Mouse (Mus musculus) myocyte (in vitro differentiated cells): ENCODE measurements around the gene Olfr998.

Experiments used
- CEBPB ChIP-seq: IDR thresholded peaks from 2 replicates; pipeline ENCODE4 v1.6.1; 2011; ENCODE audit warnings: mild to moderate bottlenecking, moderate library complexity; ENCODE audit not compliant: poor library complexity, insufficient read depth, severe bottlenecking
- E2F4 ChIP-seq: IDR thresholded peaks from one replicate; pipeline ENCODE4 v1.6.1; 2011; ENCODE audit warnings: mild to moderate bottlenecking, control low read depth, moderate library complexity; ENCODE audit not compliant: insufficient read depth
- MAX ChIP-seq: IDR thresholded peaks from one replicate; pipeline ENCODE4 v1.6.1; 2011; ENCODE audit warnings: low read depth, mild to moderate bottlenecking, control low read depth
- MYOG ChIP-seq, 3 experiments: IDR thresholded peaks; one replicate each; pipeline ENCODE4 v1.6.1; 2011; ENCODE audit warnings: control low read depth in 2 of 3, low read depth in 2 of 3, mild to moderate bottlenecking in 2 of 3; ENCODE audit not compliant: insufficient read length in 2 of 3, control insufficient read depth in 1 of 3, insufficient read depth in 1 of 3
- POLR2A ChIP-seq: IDR thresholded peaks from one replicate; pipeline ENCODE4 v1.6.1; 2011; ENCODE audit warnings: low read depth, mild to moderate bottlenecking, control low read depth, moderate library complexity; ENCODE audit not compliant: insufficient read length
- POLR2AphosphoS2 ChIP-seq: IDR thresholded peaks from one replicate; pipeline ENCODE4 v1.6.1; 2011; ENCODE audit warnings: low read depth, control low read depth; ENCODE audit not compliant: insufficient read length
- REST ChIP-seq: IDR thresholded peaks from one replicate; pipeline ENCODE4 v1.6.1; 2011; ENCODE audit warnings: mild to moderate bottlenecking, control low read depth, moderate library complexity; ENCODE audit not compliant: insufficient read depth, insufficient read length
- SRF ChIP-seq: IDR thresholded peaks from one replicate; pipeline ENCODE4 v1.6.1; 2011; ENCODE audit warnings: low read depth; ENCODE audit not compliant: control insufficient read depth, insufficient read length
- TCF12 ChIP-seq: IDR thresholded peaks from one replicate; pipeline ENCODE4 v1.6.1; 2011; ENCODE audit warnings: mild to moderate bottlenecking, control low read depth; ENCODE audit not compliant: poor library complexity, insufficient read depth, severe bottlenecking
- TCF3 ChIP-seq: IDR thresholded peaks from one replicate; pipeline ENCODE4 v1.6.1; 2011; ENCODE audit warnings: low read depth, control low read depth; ENCODE audit not compliant: insufficient read length
- USF1 ChIP-seq: IDR thresholded peaks from one replicate; pipeline ENCODE4 v1.6.1; 2011; ENCODE audit warnings: low read depth, mild to moderate bottlenecking, control low read depth, moderate library complexity

DNA sequence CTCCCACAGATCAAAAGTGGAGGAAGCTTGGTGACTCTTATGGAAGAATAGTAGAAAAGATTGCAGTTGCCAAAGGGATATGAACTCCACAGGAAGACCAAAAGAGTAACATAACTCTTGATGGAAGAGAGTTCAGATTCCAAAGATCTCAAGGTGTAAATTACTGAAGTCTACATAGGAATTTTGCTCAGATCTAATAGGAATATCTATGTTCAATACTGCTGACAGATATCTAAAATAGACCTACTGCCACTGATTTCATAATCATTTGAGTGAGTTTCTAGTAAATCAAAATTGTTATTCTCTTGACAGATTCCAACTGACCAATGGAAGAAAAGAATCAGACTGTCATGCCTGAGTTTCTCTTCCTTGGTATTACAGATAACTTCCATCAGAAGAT is 9.8 kb upstream of the Olfr998 start, which contains the start of gene Olfr996:
- TF ChIP-seq SRF, result no peak
- TF ChIP-seq POLR2A, result no peak
- TF ChIP-seq USF1, result no peak
- no peak for TF ChIP-seq CEBPB
- no peak for TF ChIP-seq POLR2AphosphoS2
- no peak for TF ChIP-seq TCF12
- no peak for TF ChIP-seq MAX
- TF ChIP-seq MYOG (IDR thresholded peaks at IDR 0.05; ENCODE audit: control insufficient read depth in 1 of 3, insufficient read depth in 1 of 3, insufficient read length in 2 of 3, low read depth in 2 of 3), result no peak
- TF ChIP-seq E2F4, result no peak
- TF ChIP-seq TCF3, result no peak
- no peak for TF ChIP-seq REST
